Mouse (Mus musculus) bone marrow, adult 2 months (tissue): Measurements from ENCODE around the gene Usf1.

Source experiments
- CTCF ChIP-seq: fragments of 200-500 bp; IDR thresholded peaks from 2 replicates; pipeline ENCODE4 v1.5.1; 2011; ENCODE audit warnings: low read length, control low read depth; ENCODE audit not compliant: control insufficient read depth, insufficient read depth
- POLR2A ChIP-seq: fragments of 200-500 bp; IDR thresholded peaks from 2 replicates; pipeline ENCODE4 v1.6.1; 2011; ENCODE audit warnings: low read depth, mild to moderate bottlenecking, control low read depth, low read length, borderline replicate concordance; ENCODE audit not compliant: control insufficient read depth

DNA sequence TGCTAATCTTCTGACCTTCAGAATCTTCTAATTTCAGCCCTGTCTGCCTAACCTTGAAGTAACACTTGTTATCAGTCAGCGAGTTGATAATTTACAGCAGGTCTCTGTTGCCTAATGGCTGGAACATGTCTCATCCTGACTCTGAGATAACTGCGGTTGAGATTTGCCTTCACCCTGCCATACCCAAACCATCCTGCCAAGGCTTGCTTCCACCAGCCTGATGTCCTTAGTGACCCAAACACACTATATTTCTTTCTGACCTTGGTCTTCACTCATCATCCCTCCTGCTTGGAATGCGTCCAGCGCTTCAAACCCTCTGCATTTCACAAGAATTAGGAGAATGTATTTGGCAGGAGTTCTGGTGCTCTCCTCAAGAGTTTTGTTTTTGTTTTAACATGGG, 14.0 kb downstream of the Usf1 start:
- TF ChIP-seq POLR2A (no peak), CTCF (no peak)
